Mouse (Mus musculus) monocyte, adult 5-6 weeks (primary cell): Measurements from ENCODE around the gene Mt4. TPM values are rescaled to one million over a fixed set of nuclear protein-coding genes. Genes with fewer than 3 reads are reported as not detected.

Source experiments
- total RNA-seq: library from RNA; stranded (forward); fragments of 200-1000, 200-491, 200-594 nt; gene quantifications from 3 replicates; pipeline ENCODE4 v1.2.3, GENCODE M21; 2017

Mt4 gene
- total RNA-seq, 1 experiment from 2014 or later: not detected

Other genes starting within 250 kb of the Mt4 start
- 89.3 to 145 TPM (median 96.4 TPM) in 3 replicates for gene Amfr, start 124.4 kb upstream of the Mt4 start, total RNA-seq
- gene Nudt21, start 100.2 kb upstream of the Mt4 start, total RNA-seq: 26.2 to 62.8 TPM (median 37.7 TPM) in 3 replicates
- 7.3 to 9.5 TPM (median 7.8 TPM) in 3 replicates for gene Ogfod1, start 100.0 kb upstream of the Mt4 start, total RNA-seq
- gene Bbs2, start 38.3 kb upstream of the Mt4 start, total RNA-seq: 6.9 to 11.8 TPM (median 11.4 TPM) in 3 replicates
- not detected in 3 replicates for gene Mt3, start 15.4 kb downstream of the Mt4 start, total RNA-seq
- 3.1 TPM in 1 of 3 replicates, not detected in the others for gene Mt2, start 35.5 kb downstream of the Mt4 start, total RNA-seq
- 7.1 to 8.5 TPM (median 8.2 TPM) in 3 replicates for gene Mt1, start 41.9 kb downstream of the Mt4 start, total RNA-seq
- 11.8 to 21.1 TPM (median 12.5 TPM) in 3 replicates for gene Nup93, start 77.4 kb downstream of the Mt4 start, total RNA-seq
- 0.49 to 1.2 TPM in 2 of 3 replicates, not detected in the other for gene Slc12a3, start 192.0 kb downstream of the Mt4 start, total RNA-seq
- 155 to 165 TPM (median 163 TPM) in 3 replicates for gene Herpud1, start 249.2 kb downstream of the Mt4 start, total RNA-seq